Mouse (Mus musculus) CH12.LX (cell line): ENCODE data around the gene Zfp575.

ENCODE experiments used
- CHD2 ChIP-seq: IDR thresholded peaks from 2 replicates; pipeline ENCODE4 v1.6.1; 2011; ENCODE audit warnings: low read length, improper control_type of control experiment
- CTCF ChIP-seq, 2 experiments: IDR thresholded peaks in 1 of 2; conservative IDR thresholded peaks in 1 of 2; 2 replicates each; pipeline ENCODE4 v1.5.1; 2011 to 2012; ENCODE audit warnings: low read depth in 2 of 2, low read length in 2 of 2, improper control_type of control experiment in 1 of 2, inconsistent platforms in 1 of 2, mild to moderate bottlenecking in 1 of 2, moderate library complexity in 1 of 2
- E2F4 ChIP-seq: IDR thresholded peaks from 2 replicates; pipeline ENCODE4 v1.6.1; 2011; ENCODE audit warnings: low read depth, low read length, improper control_type of control experiment; ENCODE audit not compliant: insufficient replicate concordance
- EP300 ChIP-seq: IDR thresholded peaks from 2 replicates; pipeline ENCODE4 v1.6.1; 2011; ENCODE audit warnings: low read length, improper control_type of control experiment
- ETS1 ChIP-seq: conservative IDR thresholded peaks from 2 replicates; pipeline ENCODE4 v1.6.1; 2012; ENCODE audit warnings: low read depth, mild to moderate bottlenecking, inconsistent platforms, low read length, improper control_type of control experiment, moderate library complexity
- KAT2A ChIP-seq: IDR thresholded peaks from 2 replicates; pipeline ENCODE4 v1.6.1; 2012; ENCODE audit warnings: low read length, improper control_type of control experiment, inconsistent platforms; ENCODE audit not compliant: insufficient replicate concordance
- MEF2A ChIP-seq: IDR thresholded peaks from 2 replicates; pipeline ENCODE4 v1.6.1; 2014; ENCODE audit warnings: low read depth, mild to moderate bottlenecking, inconsistent platforms, low read length, improper control_type of control experiment, borderline replicate concordance
- MYC ChIP-seq: IDR thresholded peaks from 2 replicates; pipeline ENCODE4 v1.6.1; 2011; ENCODE audit warnings: low read depth, mild to moderate bottlenecking, improper control_type of control experiment, low read length
- POLR2A ChIP-seq: IDR thresholded peaks from 2 replicates; pipeline ENCODE4 v1.6.1; 2011; ENCODE audit warnings: low read depth, mild to moderate bottlenecking, improper control_type of control experiment, low read length
- POLR2AphosphoS2 ChIP-seq: IDR thresholded peaks from 2 replicates; pipeline ENCODE4 v1.6.1; 2011; ENCODE audit warnings: low read depth, low read length, improper control_type of control experiment
- ZC3H11A ChIP-seq: IDR thresholded peaks from 2 replicates; pipeline ENCODE4 v1.6.1; 2012; ENCODE audit warnings: low read depth, mild to moderate bottlenecking, inconsistent platforms, low read length, improper control_type of control experiment

- no peak for TF ChIP-seq CHD2
- no peak for TF ChIP-seq CTCF (conservative IDR thresholded peaks at IDR 0.05 in 1 of 2, IDR thresholded peaks at IDR 0.05 in 1 of 2; ENCODE audit: low read depth in 2 of 2, low read length in 2 of 2)
- no peak for TF ChIP-seq EP300
- TF ChIP-seq ETS1 = no peak
- TF ChIP-seq MEF2A = no peak
- no peak for TF ChIP-seq POLR2A
- TF ChIP-seq ZC3H11A = no peak
- no peak for TF ChIP-seq MYC
- TF ChIP-seq POLR2AphosphoS2 = no peak
- TF ChIP-seq E2F4 = no peak
- no peak for TF ChIP-seq KAT2A
These were observed 30.3 kb upstream of the Zfp575 start for GRCm38 (mm10) chr7:24617763-24618162.
